Mouse (Mus musculus) limb, embryonic 14.5 days (tissue): ENCODE measurements around the gene Sox5. TPM values are rescaled to one million over a fixed set of nuclear protein-coding genes. Genes with fewer than 3 reads are reported as not detected.

Experiments used
- ATAC-seq: fragments of 200-750 bp; cut with Nextera tagmentation; 2 replicates; pipeline ENCODE4 v1.8.0; 2017; ENCODE audit warnings: low read depth, moderate number of reproducible peaks, moderate TSS enrichment; ENCODE audit not compliant: low FRiP score
- DNase-seq: peaks from one replicate; pipeline ENCODE4 v3.0.0-alpha.2; 2015; ENCODE audit warnings: low spot score
- H3K27ac ChIP-seq: fragments of 300-500 bp; sonication (generic); replicated peaks from 2 replicates; pipeline ENCODE4 v1.5.1; 2014; ENCODE audit warnings: low read depth, mild to moderate bottlenecking, low read length, moderate library complexity, mixed read lengths
- H3K27me3 ChIP-seq: fragments of 300-500 bp; sonication (generic); 2 replicates; pipeline ENCODE4 v1.6.1; 2014; ENCODE audit warnings: low read length, mixed read lengths; ENCODE audit not compliant: control insufficient read depth, insufficient read depth
- H3K36me3 ChIP-seq: fragments of 300-500 bp; sonication (generic); 2 replicates; pipeline ENCODE4 v1.6.1; 2014; ENCODE audit warnings: mild to moderate bottlenecking, low read length, moderate library complexity, mixed read lengths; ENCODE audit not compliant: control insufficient read depth, insufficient read depth
- H3K4me1 ChIP-seq: fragments of 300-500 bp; sonication (generic); 2 replicates; pipeline ENCODE4 v1.6.1; 2014; ENCODE audit warnings: antibody characterized with exemption, low read length, mixed read lengths; ENCODE audit not compliant: control insufficient read depth, insufficient read depth
- H3K4me2 ChIP-seq: fragments of 300-500 bp; sonication (generic); replicated peaks from 2 replicates; pipeline ENCODE4 v1.6.1; 2014; ENCODE audit warnings: low read depth, mild to moderate bottlenecking, low read length, moderate library complexity; ENCODE audit not compliant: severe bottlenecking
- H3K4me3 ChIP-seq: fragments of 300-500 bp; sonication (generic); replicated peaks from 2 replicates; pipeline ENCODE4 v1.5.1; 2014; ENCODE audit warnings: low read length
- H3K9ac ChIP-seq: fragments of 300-500 bp; sonication (generic); 2 replicates; pipeline ENCODE4 v1.6.1; 2014; ENCODE audit warnings: mild to moderate bottlenecking, low read depth, low read length, moderate library complexity; ENCODE audit not compliant: severe bottlenecking
- H3K9me3 ChIP-seq: fragments of 300-500 bp; sonication (generic); 2 replicates; pipeline ENCODE4 v1.6.1; 2016; ENCODE audit warnings: low read length; ENCODE audit not compliant: control insufficient read depth
- POLR2A ChIP-seq: fragments of 200-500 bp; IDR thresholded peaks from 2 replicates; pipeline ENCODE4 v1.8.0; 2012; ENCODE audit warnings: inconsistent platforms, mild to moderate bottlenecking, moderate library complexity, borderline replicate concordance; ENCODE audit not compliant: insufficient read depth, insufficient read length; ENCODE audit errors: extremely low read depth
- WGBS: fragments of 180-500 bp; shearing (Covaris S2); extraction: QIAGEN DNeasy Blood & Tissue Kit; methylation state at CpG from one replicate; pipeline ENCODE4 v1.1.7; 2014; 5-methylcytosine and 5-hydroxymethylcytosine counted together
- polyA plus RNA-seq, 2 experiments: library from polyadenylated mRNA; depleted of rRNA in 1 of 2; stranded (reverse) in 1 of 2; unstranded in 1 of 2; fragments of >200 nt; fragmentation: Nextera tagmentation in 1 of 2; extraction: Ambion mirVana in 1 of 2; gene quantifications; 2 replicates each; pipeline versions ENCODE4 v1.2.1 to v1.2.3; 2012 to 2014

Gene Sox5
- polyA plus RNA-seq, 2 experiments = 20.6 to 32.8 TPM

- 83% methylated on average over 12 of the region's 12 CpGs for WGBS
- no peak overlapping the region for H3K9ac ChIP-seq
- H3K36me3 ChIP-seq = peaks cover 13% of the 10 kb centered on the region
- H3K4me3 ChIP-seq = no peak overlapping the region
- H3K4me2 ChIP-seq = no peak overlapping the region
- H3K4me1 ChIP-seq = peaks cover 2% of the 10 kb centered on the region; the same call in 1 of the 2 replicates
- DNase-seq (no peak), ATAC-seq (no peak)
- H3K27me3 ChIP-seq = 0 out of 2 replicates have a peak, but pooled peaks cover 3% of the 10 kb centered on the region
- no peak overlapping the region for H3K27ac ChIP-seq
- H3K9me3 ChIP-seq = no peaks in the 10 kb centered on the region
- TF ChIP-seq POLR2A = no peak
Measured at GRCm38 (mm10) chr6:143832483-143833181, 949.1 kb downstream of the Sox5 start.

DNA sequence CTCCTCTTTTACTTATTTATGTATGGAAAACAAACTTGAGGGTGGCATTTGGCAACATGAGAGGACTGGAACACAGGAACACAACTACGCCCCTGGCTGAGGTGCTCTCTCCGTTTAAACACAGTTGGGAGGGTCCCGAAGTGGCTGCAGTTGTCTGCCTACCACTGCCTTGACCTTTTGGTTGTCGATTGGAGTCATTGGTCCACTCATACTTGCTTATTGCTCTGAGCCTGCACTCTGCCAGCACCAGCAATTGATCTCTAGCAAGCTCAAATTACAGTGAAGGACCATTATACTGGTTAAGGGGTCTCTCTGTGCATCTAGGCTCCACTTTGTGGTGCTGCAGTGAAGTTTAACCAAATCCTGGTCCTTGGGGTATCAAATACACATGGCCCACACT, 950.5 kb downstream of the Sox5 start:
- H3K9me3 ChIP-seq = no peaks in the 10 kb centered on the region
- no peak overlapping the region for H3K27ac ChIP-seq
- 42% methylated on average over 4 of the region's 4 CpGs for WGBS
- 0 out of 2 replicates have a peak, but pooled peaks cover 3% of the 10 kb centered on the region for H3K27me3 ChIP-seq
- TF ChIP-seq POLR2A = no peak
- no peak for ATAC-seq
- H3K4me3 ChIP-seq = no peak overlapping the region
- no peak overlapping the region for H3K4me2 ChIP-seq
- no peak for DNase-seq
- peaks cover 13% of the 10 kb centered on the region for H3K36me3 ChIP-seq
- H3K9ac ChIP-seq = no peak overlapping the region
- H3K4me1 ChIP-seq = no peaks in the 10 kb centered on the region

- H3K4me2 ChIP-seq = no peak overlapping the region
- H3K4me3 ChIP-seq = no peak overlapping the region
- H3K4me1 ChIP-seq = no peaks in the 10 kb centered on the region
- no peak overlapping the region for H3K27ac ChIP-seq
- ATAC-seq = no peak
- H3K9ac ChIP-seq = no peak overlapping the region
- TF ChIP-seq POLR2A = no peak
- DNase-seq = no peak
- H3K9me3 ChIP-seq = no peaks in the 10 kb centered on the region
- WGBS = 56% methylated on average over 2 of the region's 2 CpGs
- H3K27me3 ChIP-seq = no peaks in the 10 kb centered on the region
- peaks cover 13% of the 10 kb centered on the region for H3K36me3 ChIP-seq
Measured at GRCm38 (mm10) chr6:143830131-143830530, 951.6 kb downstream of the Sox5 start.

DNA sequence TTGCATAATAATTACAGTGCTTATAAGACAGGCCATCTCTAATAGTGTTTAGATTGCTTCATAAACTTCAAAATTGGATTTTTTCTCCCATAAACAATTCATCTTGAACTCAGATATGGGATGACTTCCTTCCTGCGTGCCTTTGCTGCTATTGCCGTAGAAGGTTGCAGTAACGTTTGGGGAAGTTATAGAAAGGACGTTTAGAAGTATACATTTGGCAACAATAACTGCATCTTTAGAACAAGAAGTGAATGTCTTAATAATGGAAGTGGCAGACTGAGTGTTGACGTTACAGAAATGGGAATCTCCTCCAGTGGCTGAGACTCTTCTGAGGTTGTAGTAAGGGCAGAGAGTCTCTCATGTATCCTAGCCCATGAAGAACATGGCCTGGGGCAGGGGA, 955.0 kb downstream of the Sox5 start:
- no peak overlapping the region for H3K4me2 ChIP-seq
- no peak overlapping the region for H3K9ac ChIP-seq
- 78% methylated on average over 5 of the region's 5 CpGs for WGBS
- no peaks in the 10 kb centered on the region for H3K36me3 ChIP-seq
- TF ChIP-seq POLR2A = no peak
- DNase-seq = no peak
- H3K27me3 ChIP-seq = no peaks in the 10 kb centered on the region
- ATAC-seq = no peak
- H3K9me3 ChIP-seq = no peaks in the 10 kb centered on the region
- H3K27ac ChIP-seq = no peak overlapping the region
- no peaks in the 10 kb centered on the region for H3K4me1 ChIP-seq
- H3K4me3 ChIP-seq = no peak overlapping the region

GRCm38 (mm10) chr6:143825966-143826365, 955.8 kb downstream of the Sox5 start:
- 91% methylated on average over 5 of the region's 5 CpGs for WGBS
- H3K4me2 ChIP-seq = no peak overlapping the region
- TF ChIP-seq POLR2A = no peak
- no peaks in the 10 kb centered on the region for H3K36me3 ChIP-seq
- no peak overlapping the region for H3K9ac ChIP-seq
- H3K27ac ChIP-seq = no peak overlapping the region
- no peaks in the 10 kb centered on the region for H3K9me3 ChIP-seq
- no peaks in the 10 kb centered on the region for H3K27me3 ChIP-seq
- no peak overlapping the region for H3K4me3 ChIP-seq
- DNase-seq (no peak), ATAC-seq (no peak)
- H3K4me1 ChIP-seq = no peaks in the 10 kb centered on the region
